ENCODE assay signal across 8 mouse cellular contexts in genomic region chr9:4375828-4376639, GRCm38 (mm10). TPM values are rescaled to one million over a fixed set of nuclear protein-coding genes. Genes with fewer than 3 reads are reported as not detected.
DNase-seq lines count a peak whose midpoint lies in the region; ATAC-seq lines count a peak whose summit lies in the region.

Gene Msantd4, plus strand, starts transcription at chr9:4376562.

- peak; percentile 84 to 89 for DNase-seq in adrenal gland, adult 18-20 months (ENCODE audit: low spot score in 2 of 2)
- DNase-seq in embryo, embryonic 11 days, result peak; percentile 99
- peak; percentile 99 for DNase-seq in gastrocnemius, postnatal 25 days
- peak; percentile 96 for DNase-seq in intestine, embryonic 14.5 days (ENCODE audit: low spot score)
- peak; percentile 98 to 99 for DNase-seq in left cerebral cortex, postnatal 14 days (ENCODE audit: low spot score in 2 of 2)
- DNase-seq in mesoderm, embryonic 11.5 days (ENCODE audit: low read depth, low spot score), result peak; percentile 99
- peak; percentile 99 to 100 for DNase-seq in right cerebral cortex, postnatal 36 days (ENCODE audit: low spot score in 2 of 2)
- peak; percentile 97 for DNase-seq in yolk sac, embryonic 10.5 days (ENCODE audit: low spot score)

- no peaks in the 10 kb centered on the region for H3K9me3 ChIP-seq in intestine, embryonic 14.5 days (ENCODE audit: control insufficient read depth, low read length)

- peak within 1 kb of the TSS; percentile 83 for H3K4me3 ChIP-seq in intestine, embryonic 14.5 days (ENCODE audit: low read depth, low read length)

- peak within 1 kb of the TSS; percentile 71 for H3K9ac ChIP-seq in intestine, embryonic 14.5 days (ENCODE audit: low read length)

- peak; percentile 100 for ATAC-seq in intestine, embryonic 14.5 days (replicated peaks; ENCODE audit: low FRiP score, low TSS enrichment, low read depth)

- H3K27me3 ChIP-seq in intestine, embryonic 14.5 days (replicated peaks; ENCODE audit: control insufficient read depth, insufficient read depth, low read length), result no peaks in the 10 kb centered on the region

- H3K27ac ChIP-seq in intestine, embryonic 14.5 days (ENCODE audit: low read depth), result peak within 1 kb of the TSS; percentile 71

- peaks cover 10% of the 10 kb centered on the region for H3K4me1 ChIP-seq in intestine, embryonic 14.5 days (replicated peaks; ENCODE audit: control insufficient read depth, insufficient read depth, low read length)

- peak within 1 kb of the TSS; percentile 71 for H3K4me2 ChIP-seq in intestine, embryonic 14.5 days (ENCODE audit: low read length)

- intact Hi-C loops in left cerebral cortex, postnatal 14 days (cut with DNase I), result loop anchor here (5.0 to 10.0 kb wide), 2 partner anchors 69 to 841 kb away; partner anchors contain the start of genes Aasdhppt, Gucy1a2 and Kbtbd3

- 2% methylated on average over 31 of the region's 31 CpGs for WGBS in intestine, embryonic 14.5 days

- peaks cover 6% of the 10 kb centered on the region; the same call in 1 of the 2 replicates for H3K36me3 ChIP-seq in intestine, embryonic 14.5 days (ENCODE audit: control insufficient read depth, insufficient read depth, low read length)

RNA-seq across cellular contexts. Expression of gene Msantd4, which starts in this region (rescaled TPM):
- 10 to 100 TPM; 40.9 to 42.2 TPM for total RNA-seq in adrenal gland, adult 18-20 months (2021)
- 10 to 100 TPM; 27.1 to 27.4 TPM for total RNA-seq in gastrocnemius, postnatal 25 days (2021)
- 41.4 and 47.5 TPM in 2 replicates for polyA plus RNA-seq in intestine, embryonic 14.5 days (2014; fragmentation: Nextera tagmentation; extraction: Ambion mirVana)
- total RNA-seq in left cerebral cortex, postnatal 14 days (2021), result 10 to 100 TPM; 51.2 to 54.7 TPM

Comparison
In these comparisons a context has a peak if more than half of its experiments do, and no peak if none do; other contexts are left out.
1. Peak in every context shown above with its lines: DNase-seq, ATAC-seq, H3K4me3 ChIP-seq and H3K27ac ChIP-seq.